Mouse (Mus musculus) stomach, postnatal 0 days (tissue): ENCODE data around the gene Clec11a.

Source experiments
- CTCF ChIP-seq: IDR thresholded peaks from 2 replicates; pipeline ENCODE4 v1.5.1; 2016; ENCODE audit warnings: antibody characterized with exemption, low read depth, mild to moderate bottlenecking, moderate library complexity
- EP300 ChIP-seq: optimal IDR thresholded peaks from 2 replicates; pipeline ENCODE3; 2016; ENCODE audit warnings: antibody characterized with exemption

GRCm38 (mm10) chr7:44276461-44277249 is 30.0 kb downstream of the Clec11a start:
- TF ChIP-seq CTCF (no peak), EP300 (no peak)
